Mouse (Mus musculus) lung, postnatal 0 days (tissue): ENCODE measurements at regions not wholly inside any gene's neighbourhood (a gene's known extent, or its start where the extent isn't known, plus 50 kb on each side); places are given as distances from the start of the nearest gene placed in this dataset.

Source experiments
- CTCF ChIP-seq: IDR thresholded peaks from 2 replicates; pipeline ENCODE4 v1.5.1; 2016; ENCODE audit warnings: antibody characterized with exemption, mild to moderate bottlenecking
- EP300 ChIP-seq: IDR thresholded peaks from 2 replicates; pipeline ENCODE4 v1.6.1; 2016; ENCODE audit warnings: antibody characterized with exemption, mild to moderate bottlenecking, control low read depth

DNA sequence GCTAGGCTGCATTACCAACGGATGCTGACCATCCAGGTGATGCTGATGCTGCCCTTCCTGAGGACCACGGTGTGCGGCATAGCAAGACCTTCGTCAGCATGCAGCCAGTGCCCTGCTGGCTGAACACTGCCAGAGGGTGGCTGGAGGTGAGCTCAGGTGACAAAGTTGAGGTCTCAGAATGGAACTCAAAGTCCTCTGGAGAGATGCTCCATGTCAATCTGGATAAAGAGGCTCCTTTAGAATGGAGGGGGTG lies 109.4 kb upstream of the Mkln1 start:
- TF ChIP-seq CTCF, result no peak
- no peak for TF ChIP-seq EP300
